Mouse (Mus musculus): ENCODE data around the gene Cdh3. TPM values are rescaled to one million over a fixed set of nuclear protein-coding genes. Genes with fewer than 3 reads are reported as not detected.

Gene Cdh3
- total and polyA plus RNA-seq, 2 experiments from 2014 or later, result 0.67 to 4.3 TPM

DNA sequence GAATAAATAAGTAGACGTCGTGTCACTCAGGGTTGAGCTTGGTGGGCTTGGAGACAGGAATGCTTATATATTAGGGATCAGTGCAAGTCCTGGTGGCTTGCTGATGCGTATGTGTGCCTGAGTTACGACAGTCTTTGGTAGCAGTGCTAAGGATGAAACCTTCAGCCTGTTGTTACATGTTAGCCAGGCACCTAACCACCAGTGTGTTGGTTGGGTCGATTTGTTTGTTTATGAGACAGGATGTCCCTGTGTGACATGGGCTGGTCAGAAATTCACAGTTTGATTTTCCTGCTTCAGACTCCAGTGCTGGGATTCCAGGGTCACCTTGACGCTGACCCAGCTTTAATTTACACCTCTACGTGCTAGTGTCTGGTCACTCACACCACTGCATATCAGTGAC is 95.0 kb downstream of the Cdh3 start:
- no peaks in the 10 kb centered on the region for H3K9me3 ChIP-seq (ENCODE audit: low read length)
- H3K36me3 ChIP-seq (ENCODE audit: insufficient read depth, low read length), result no peaks in the 10 kb centered on the region
- H3K4me1 ChIP-seq (ENCODE audit: insufficient read depth, low read length), result peaks cover 6% of the 10 kb centered on the region; the same call in 1 of the 2 replicates
- H3K4me2 ChIP-seq (ENCODE audit: low read depth, low read length, poor library complexity, severe bottlenecking), result no peak overlapping the region
- H3K9ac ChIP-seq (replicated peaks; ENCODE audit: low read length, poor library complexity, severe bottlenecking), result no peak overlapping the region
- WGBS, result 81% methylated on average over 7 of the region's 7 CpGs
- H3K27me3 ChIP-seq (ENCODE audit: insufficient read depth, low read length), result peaks cover 33% of the 10 kb centered on the region
- no peak overlapping the region for H3K4me3 ChIP-seq (ENCODE audit: low read depth, low read length)
- DNase-seq (ENCODE audit: low spot score) (no peak), ATAC-seq (ENCODE audit: low FRiP score) (no peak)
- no peak for TF ChIP-seq CTCF (IDR thresholded peaks at IDR 0.05)
- H3K27ac ChIP-seq (ENCODE audit: low read depth, low read length), result no peak overlapping the region

DNA sequence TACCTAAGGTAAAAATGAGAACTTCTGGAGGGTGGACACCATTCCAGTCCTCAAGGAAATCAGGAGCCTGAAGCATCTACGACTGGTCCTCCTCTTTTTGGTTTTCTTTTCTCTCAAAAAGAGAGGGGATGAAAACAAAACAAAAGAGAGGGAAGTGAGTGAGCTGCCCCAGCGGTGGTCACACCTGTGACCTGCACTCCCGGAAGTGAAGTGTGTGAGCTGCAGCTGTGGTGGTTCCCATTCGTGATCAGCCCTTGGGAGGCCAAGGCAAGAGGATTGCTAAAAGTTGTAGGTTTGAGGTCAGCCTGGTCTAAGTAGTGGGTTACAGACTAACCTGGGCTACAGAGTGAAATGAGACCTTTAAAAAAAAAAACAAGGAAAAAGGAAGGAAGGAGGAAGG is 95.4 kb downstream of the Cdh3 start:
- peaks cover 33% of the 10 kb centered on the region for H3K27me3 ChIP-seq (ENCODE audit: insufficient read depth, low read length)
- H3K27ac ChIP-seq (ENCODE audit: low read depth, low read length), result no peak overlapping the region
- H3K4me1 ChIP-seq (ENCODE audit: insufficient read depth, low read length), result peaks cover 6% of the 10 kb centered on the region; the same call in 1 of the 2 replicates
- 68% methylated on average over 4 of the region's 4 CpGs for WGBS
- H3K9ac ChIP-seq (replicated peaks; ENCODE audit: low read length, poor library complexity, severe bottlenecking), result no peak overlapping the region
- H3K9me3 ChIP-seq (ENCODE audit: low read length), result no peaks in the 10 kb centered on the region
- no peak for TF ChIP-seq CTCF (IDR thresholded peaks at IDR 0.05)
- no peak overlapping the region for H3K4me2 ChIP-seq (ENCODE audit: low read depth, low read length, poor library complexity, severe bottlenecking)
- no peak overlapping the region for H3K4me3 ChIP-seq (ENCODE audit: low read depth, low read length)
- H3K36me3 ChIP-seq (ENCODE audit: insufficient read depth, low read length), result no peaks in the 10 kb centered on the region
- no peak for ATAC-seq (ENCODE audit: low FRiP score)
- no peak for DNase-seq (ENCODE audit: low spot score)

DNA sequence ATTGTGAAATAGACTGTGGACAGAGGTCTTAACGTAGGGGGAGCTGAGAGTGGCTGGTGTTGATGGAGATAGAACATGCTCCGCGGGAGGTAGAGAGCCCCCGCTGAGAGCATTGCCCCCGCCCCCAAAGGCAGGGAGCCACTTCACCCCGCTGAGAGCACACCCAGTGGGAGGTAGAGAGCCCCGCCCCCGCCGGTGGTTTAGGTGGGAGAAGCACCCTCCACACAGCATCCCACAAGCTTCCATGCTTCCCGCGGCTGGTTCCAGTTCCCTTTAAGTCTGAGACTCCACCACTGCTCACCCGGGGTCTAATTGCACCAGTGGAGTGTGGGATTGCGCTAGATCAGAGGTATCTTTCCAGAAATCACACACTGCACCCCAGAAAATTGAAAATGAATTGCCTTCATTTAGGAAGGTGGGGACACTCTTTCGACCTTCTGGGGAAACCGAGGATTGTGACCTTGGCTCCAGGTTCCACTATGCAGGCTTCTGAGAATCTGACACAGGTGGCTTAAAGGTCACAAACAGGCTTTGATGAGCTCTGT is 96.0 kb downstream of the Cdh3 start:
- no peak overlapping the region for H3K4me2 ChIP-seq (ENCODE audit: low read depth, low read length, poor library complexity, severe bottlenecking)
- H3K27ac ChIP-seq (ENCODE audit: low read depth, low read length), result no peak overlapping the region
- no peaks in the 10 kb centered on the region for H3K9me3 ChIP-seq (ENCODE audit: low read length)
- no peak for TF ChIP-seq CTCF (IDR thresholded peaks at IDR 0.05)
- H3K4me3 ChIP-seq (ENCODE audit: low read depth, low read length), result no peak overlapping the region
- 38% methylated on average over 15 of the region's 15 CpGs for WGBS
- H3K4me1 ChIP-seq (ENCODE audit: insufficient read depth, low read length), result peaks cover 6% of the 10 kb centered on the region; the same call in 1 of the 2 replicates
- H3K27me3 ChIP-seq (ENCODE audit: insufficient read depth, low read length), result peaks cover 33% of the 10 kb centered on the region
- no peaks in the 10 kb centered on the region for H3K36me3 ChIP-seq (ENCODE audit: insufficient read depth, low read length)
- H3K9ac ChIP-seq (replicated peaks; ENCODE audit: low read length, poor library complexity, severe bottlenecking), result no peak overlapping the region
- ATAC-seq (ENCODE audit: low FRiP score) (no peak), DNase-seq (ENCODE audit: low spot score) (no peak)

Other genes starting within 250 kb of the Cdh3 start
- 111 and 114 TPM in 2 replicates for gene Smpd3, start 172.9 kb upstream of the Cdh3 start, total RNA-seq (2014; rRNA removed)
- 74.0 and 81.5 TPM in 2 replicates for gene Smpd3, start 172.9 kb upstream of the Cdh3 start, polyA plus RNA-seq (2015; fragmentation: Nextera tagmentation; extraction: Ambion mirVana)
- gene Zfp90, start 95.6 kb upstream of the Cdh3 start, total RNA-seq (2014; rRNA removed), result 28.6 and 30.4 TPM in 2 replicates
- gene Zfp90, start 95.6 kb upstream of the Cdh3 start, polyA plus RNA-seq (2015; fragmentation: Nextera tagmentation; extraction: Ambion mirVana), result 34.8 and 36.5 TPM in 2 replicates
- gene 6030452D12Rik, start 10.4 kb upstream of the Cdh3 start, total RNA-seq (2014; rRNA removed), result not detected in 2 replicates
- gene 6030452D12Rik, start 10.4 kb upstream of the Cdh3 start, polyA plus RNA-seq (2015; fragmentation: Nextera tagmentation; extraction: Ambion mirVana), result not detected in 2 replicates
- gene Gm10073, start 62.6 kb downstream of the Cdh3 start, total RNA-seq (2014; rRNA removed), result 26.8 and 46.4 TPM in 2 replicates
- 4.9 and 6.0 TPM in 2 replicates for gene Gm10073, start 62.6 kb downstream of the Cdh3 start, polyA plus RNA-seq (2015; fragmentation: Nextera tagmentation; extraction: Ambion mirVana)
- gene Cdh1, start 92.5 kb downstream of the Cdh3 start, total RNA-seq (2014; rRNA removed), result 7.9 and 8.8 TPM in 2 replicates
- gene Cdh1, start 92.5 kb downstream of the Cdh3 start, polyA plus RNA-seq (2015; fragmentation: Nextera tagmentation; extraction: Ambion mirVana), result 6.4 and 6.9 TPM in 2 replicates
- 6.1 and 7.3 TPM in 2 replicates for gene Tango6, start 172.2 kb downstream of the Cdh3 start, total RNA-seq (2014; rRNA removed)
- 3.0 and 3.1 TPM in 2 replicates for gene Tango6, start 172.2 kb downstream of the Cdh3 start, polyA plus RNA-seq (2015; fragmentation: Nextera tagmentation; extraction: Ambion mirVana)

Data from midbrain, postnatal 0 days (tissue).